10 mouse cellular contexts compared by ENCODE assay signal in genomic region chr10:40674151-40674550, GRCm38 (mm10). TPM values are rescaled to one million over a fixed set of nuclear protein-coding genes. Genes with fewer than 3 reads are reported as not detected.
A peak's percentile ranks its signal among the peaks of the same experiment; 100 is the strongest.
DNase-seq lines count a peak whose midpoint lies in the region; ATAC-seq and TF ChIP-seq lines count a peak whose summit lies in the region.
"Had no signal": no experiment of that assay in that cellular context is flagged by ENCODE, and none has a peak within 500 bp of the region (broad histone marks: within the 10 kb centered on the region; RNA-seq: fewer than 3 reads in every experiment).

No protein-coding gene starts in this region.

- ATAC-seq in kidney, embryonic 14.5 days (ENCODE audit: low FRiP score, low TSS enrichment) = peak; percentile 69
- no peak for ATAC-seq in hindbrain, embryonic 12.5 days (ENCODE audit: low FRiP score)
- ATAC-seq in midbrain, embryonic 12.5 days (ENCODE audit: low FRiP score, low read depth) = 0 out of 2 replicates have a peak, but pooled peaks have one; percentile 47
- ATAC-seq in monocyte, adult 5-6 weeks (replicated peaks; ENCODE audit: insufficient number of reproducible peaks, low FRiP score, low TSS enrichment, poor library complexity, severe bottlenecking) = no peak

- H3K9me3 ChIP-seq in kidney, embryonic 14.5 days (ENCODE audit: control insufficient read depth, low read length) = no peaks in the 10 kb centered on the region
- H3K9me3 ChIP-seq in embryonic facial prominence, embryonic 10.5 days = no peaks in the 10 kb centered on the region
- no peaks in the 10 kb centered on the region for H3K9me3 ChIP-seq in hindbrain, embryonic 12.5 days (replicated peaks)
- no peaks in the 10 kb centered on the region for H3K9me3 ChIP-seq in midbrain, embryonic 12.5 days

- peak overlapping the region; percentile 28 for H3K4me3 ChIP-seq in kidney, embryonic 14.5 days (ENCODE audit: low read length)
- H3K4me3 ChIP-seq in embryonic facial prominence, embryonic 10.5 days = peak overlapping the region; percentile 50
- H3K4me3 ChIP-seq in hindbrain, embryonic 12.5 days = peak overlapping the region; percentile 16
- H3K4me3 ChIP-seq in midbrain, embryonic 12.5 days = no peak overlapping the region
- no peak overlapping the region for H3K4me3 ChIP-seq in cerebellum, adult 2 months (replicated peaks; ENCODE audit: insufficient read depth, low read depth, low read length)

- no peak for TF ChIP-seq POLR2A in cerebellum, adult 2 months (IDR thresholded peaks at IDR 0.05; ENCODE audit: borderline replicate concordance, insufficient read depth, low read length)

- H3K9ac ChIP-seq in kidney, embryonic 14.5 days (ENCODE audit: low read depth, low read length) = peak overlapping the region; percentile 44; the same call in 1 of the 2 replicates
- H3K9ac ChIP-seq in hindbrain, embryonic 12.5 days = peak overlapping the region; percentile 35; the same call in 1 of the 2 replicates
- no peak overlapping the region for H3K9ac ChIP-seq in midbrain, embryonic 12.5 days (replicated peaks)

- no peak for DNase-seq in kidney, postnatal 25 days
- DNase-seq in embryonic facial prominence, embryonic 10.5 days (ENCODE audit: low spot score) = peak; percentile 52
- no peak for DNase-seq in cerebellum, adult 2 months
- DNase-seq in urinary bladder, adult 18-20 months (ENCODE audit: low spot score in 2 of 2) = no peak
- DNase-seq: cerebellum, postnatal 36 days; layer of hippocampus, postnatal 36 days had no signal

- no peak overlapping the region for H3K27ac ChIP-seq in kidney, embryonic 14.5 days (ENCODE audit: low read depth, low read length)
- H3K27ac ChIP-seq in embryonic facial prominence, embryonic 10.5 days (replicated peaks) = peak overlapping the region; percentile 49
- no peak overlapping the region for H3K27ac ChIP-seq in hindbrain, embryonic 12.5 days
- no peak overlapping the region for H3K27ac ChIP-seq in midbrain, embryonic 12.5 days (replicated peaks)
- no peak overlapping the region for H3K27ac ChIP-seq in cerebellum, adult 2 months (ENCODE audit: insufficient read depth, low read length)

- no peaks in the 10 kb centered on the region for H3K27me3 ChIP-seq in kidney, embryonic 14.5 days (ENCODE audit: control insufficient read depth, insufficient read depth, low read length)
- no peaks in the 10 kb centered on the region for H3K27me3 ChIP-seq in embryonic facial prominence, embryonic 10.5 days (replicated peaks; ENCODE audit: low read depth, poor library complexity, severe bottlenecking)
- H3K27me3 ChIP-seq in hindbrain, embryonic 12.5 days = no peaks in the 10 kb centered on the region
- no peaks in the 10 kb centered on the region for H3K27me3 ChIP-seq in midbrain, embryonic 12.5 days
- no peaks in the 10 kb centered on the region for H3K27me3 ChIP-seq in cerebellum, adult 2 months (ENCODE audit: control insufficient read depth, insufficient read depth, low read length)

- peak overlapping the region; percentile 50 for H3K4me2 ChIP-seq in kidney, embryonic 14.5 days (replicated peaks; ENCODE audit: low read depth, low read length)
- H3K4me2 ChIP-seq in hindbrain, embryonic 12.5 days (replicated peaks) = peak overlapping the region; percentile 48
- peak overlapping the region; percentile 34 for H3K4me2 ChIP-seq in midbrain, embryonic 12.5 days (replicated peaks)

- TF ChIP-seq CTCF in cerebellum, adult 2 months (IDR thresholded peaks at IDR 0.05; ENCODE audit: borderline replicate concordance, insufficient read depth, low read depth, low read length) = no peak

- H3K4me1 ChIP-seq in kidney, embryonic 14.5 days (ENCODE audit: control insufficient read depth, insufficient read depth, low read length) = no peaks in the 10 kb centered on the region
- peaks cover 20% of the 10 kb centered on the region for H3K4me1 ChIP-seq in embryonic facial prominence, embryonic 10.5 days
- peaks cover 16% of the 10 kb centered on the region for H3K4me1 ChIP-seq in hindbrain, embryonic 12.5 days
- peaks cover 13% of the 10 kb centered on the region for H3K4me1 ChIP-seq in midbrain, embryonic 12.5 days
- no peaks in the 10 kb centered on the region for H3K4me1 ChIP-seq in cerebellum, adult 2 months (ENCODE audit: control insufficient read depth, insufficient read depth, low read length)

- 5% methylated on average over 13 of the region's 13 CpGs for WGBS in kidney, embryonic 14.5 days
- WGBS in embryonic facial prominence, embryonic 10.5 days = 6% methylated on average over 13 of the region's 13 CpGs
- WGBS in hindbrain, embryonic 12.5 days = 8% methylated on average over 13 of the region's 13 CpGs
- 10% methylated on average over 13 of the region's 13 CpGs for WGBS in midbrain, embryonic 12.5 days
- 26% methylated on average over 13 of the region's 13 CpGs for WGBS in cerebellum, adult 2 months

- H3K36me3 ChIP-seq in kidney, embryonic 14.5 days (ENCODE audit: control insufficient read depth, insufficient read depth, low read length) = no peaks in the 10 kb centered on the region
- no peaks in the 10 kb centered on the region for H3K36me3 ChIP-seq in embryonic facial prominence, embryonic 10.5 days (replicated peaks)
- H3K36me3 ChIP-seq in hindbrain, embryonic 12.5 days = no peaks in the 10 kb centered on the region
- H3K36me3 ChIP-seq in midbrain, embryonic 12.5 days = no peaks in the 10 kb centered on the region

RNA-seq across cellular contexts. Expression of gene Mettl24, which starts 8.9 kb away (rescaled TPM):
- polyA plus RNA-seq in kidney, embryonic 14.5 days (2014; fragmentation: Nextera tagmentation; extraction: Ambion mirVana) = 2.7 and 2.8 TPM in 2 replicates
- polyA plus RNA-seq in embryonic facial prominence, embryonic 10.5 days (2016; fragmentation: Nextera tagmentation; extraction: Ambion mirVana) = 0.92 and 1.5 TPM in 2 replicates
- polyA plus RNA-seq in hindbrain, embryonic 12.5 days (2016; fragmentation: Nextera tagmentation; extraction: Ambion mirVana) = 0.39 and 0.59 TPM in 2 replicates
- 0.91 and 1.0 TPM in 2 replicates for polyA plus RNA-seq in midbrain, embryonic 12.5 days (2016; fragmentation: Nextera tagmentation; extraction: Ambion mirVana)
- not detected in 3 replicates for total RNA-seq in monocyte, adult 5-6 weeks (2017)
- polyA plus RNA-seq in cerebellum, adult 2 months (2012; rRNA removed) = 0.62 and 0.76 TPM in 2 replicates

RNA-seq across cellular contexts. Expression of gene Ddo, which starts 44.3 kb away (rescaled TPM):
- polyA plus RNA-seq in kidney, embryonic 14.5 days (2014; fragmentation: Nextera tagmentation; extraction: Ambion mirVana) = 0.14 and 0.20 TPM in 2 replicates
- polyA plus RNA-seq in embryonic facial prominence, embryonic 10.5 days (2016; fragmentation: Nextera tagmentation; extraction: Ambion mirVana) = 0.10 and 0.21 TPM in 2 replicates
- polyA plus RNA-seq in hindbrain, embryonic 12.5 days (2016; fragmentation: Nextera tagmentation; extraction: Ambion mirVana) = 0.67 and 1.0 TPM in 2 replicates
- 0.18 and 0.37 TPM in 2 replicates for polyA plus RNA-seq in midbrain, embryonic 12.5 days (2016; fragmentation: Nextera tagmentation; extraction: Ambion mirVana)
- total RNA-seq in monocyte, adult 5-6 weeks (2017) = not detected in 3 replicates
- polyA plus RNA-seq in cerebellum, adult 2 months (2012; rRNA removed) = 22.6 and 25.1 TPM in 2 replicates

Comparison
In these comparisons a context has a peak if more than half of its experiments do, and no peak if none do; other contexts are left out.
1. ATAC-seq: peak in kidney, embryonic 14.5 days (single experiment) and midbrain, embryonic 12.5 days (single experiment); none in hindbrain, embryonic 12.5 days (single experiment) and monocyte, adult 5-6 weeks (single experiment).
2. H3K4me3 ChIP-seq: peak in kidney, embryonic 14.5 days (single experiment), embryonic facial prominence, embryonic 10.5 days (single experiment) and hindbrain, embryonic 12.5 days (single experiment); none in midbrain, embryonic 12.5 days (single experiment) and cerebellum, adult 2 months (single experiment).
3. RNA of gene Ddo, which starts 44.3 kb away (polyA plus RNA-seq): 22.6 to 25.1 TPM in cerebellum, adult 2 months; 0.67 to 1.0 TPM in hindbrain, embryonic 12.5 days, 0.10 to 0.21 TPM in embryonic facial prominence, embryonic 10.5 days, 0.14 to 0.20 TPM in kidney, embryonic 14.5 days and 0.18 to 0.37 TPM in midbrain, embryonic 12.5 days; every median in the first group is over 10 times any median in the second.
4. Peak in every context shown above with its lines, with median percentiles within 50 percentile points of each other: H3K4me2 ChIP-seq.